Mouse (Mus musculus): Measurements from ENCODE around the gene Gm10837. TPM values are rescaled to one million over a fixed set of nuclear protein-coding genes. Genes with fewer than 3 reads are reported as not detected.

Gene Gm10837
- polyA plus RNA-seq, 1 experiment from 2014 or later: not detected

- DNase-seq (ENCODE audit: low spot score) (peak; percentile 67), ATAC-seq (replicated peaks; ENCODE audit: low FRiP score, low TSS enrichment, low read depth) (no peak)
- WGBS: 5% methylated on average over 23 of the region's 23 CpGs
Observed at GRCm38 (mm10) chr14:122467926-122468841, 22.2 kb upstream of the Gm10837 start.

GRCm38 (mm10) chr14:122468971-122469755 lies 21.2 kb upstream of the Gm10837 start:
- Histone ChIP-seq H3K4me2 (ENCODE audit: low read length) (no peak overlapping the region), H3K36me3 (ENCODE audit: control insufficient read depth, insufficient read depth, low read length) (no peaks in the 10 kb centered on the region), H3K27me3 (replicated peaks; ENCODE audit: control insufficient read depth, insufficient read depth, low read length) (peaks cover 100% of the 10 kb centered on the region), H3K9ac (ENCODE audit: low read length) (no peak overlapping the region), H3K27ac (ENCODE audit: low read depth) (no peak overlapping the region), H3K9me3 (ENCODE audit: control insufficient read depth, low read length) (no peaks in the 10 kb centered on the region), H3K4me3 (ENCODE audit: low read depth, low read length) (no peak overlapping the region), H3K4me1 (replicated peaks; ENCODE audit: control insufficient read depth, insufficient read depth, low read length) (0 out of 2 replicates have a peak, but pooled peaks cover 5% of the 10 kb centered on the region)
- ATAC-seq (replicated peaks; ENCODE audit: low FRiP score, low TSS enrichment, low read depth): no peak
- peak; percentile 73 for DNase-seq (ENCODE audit: low spot score)
- 1% methylated on average over 28 of the region's 28 CpGs for WGBS

More at GRCm38 (mm10) chr14:122467926-122468841, 22.2 kb upstream of the Gm10837 start:
- Histone ChIP-seq H3K27me3 (replicated peaks; ENCODE audit: control insufficient read depth, insufficient read depth, low read length) (peaks cover 100% of the 10 kb centered on the region), H3K4me2 (ENCODE audit: low read length) (no peak overlapping the region), H3K9ac (ENCODE audit: low read length) (no peak overlapping the region), H3K4me3 (ENCODE audit: low read depth, low read length) (no peak overlapping the region), H3K4me1 (replicated peaks; ENCODE audit: control insufficient read depth, insufficient read depth, low read length) (peaks cover 11% of the 10 kb centered on the region; the same call in 1 of the 2 replicates), H3K9me3 (ENCODE audit: control insufficient read depth, low read length) (no peaks in the 10 kb centered on the region), H3K27ac (ENCODE audit: low read depth) (no peak overlapping the region), H3K36me3 (ENCODE audit: control insufficient read depth, insufficient read depth, low read length) (no peaks in the 10 kb centered on the region)

- H3K27ac ChIP-seq (ENCODE audit: low read depth): no peak overlapping the region
- no peaks in the 10 kb centered on the region for H3K36me3 ChIP-seq (ENCODE audit: control insufficient read depth, insufficient read depth, low read length)
- no peak overlapping the region for H3K4me3 ChIP-seq (ENCODE audit: low read depth, low read length)
- no peak for ATAC-seq (replicated peaks; ENCODE audit: low FRiP score, low TSS enrichment, low read depth)
- H3K4me1 ChIP-seq (replicated peaks; ENCODE audit: control insufficient read depth, insufficient read depth, low read length): peaks cover 14% of the 10 kb centered on the region
- H3K9ac ChIP-seq (ENCODE audit: low read length): no peak overlapping the region
- H3K4me2 ChIP-seq (ENCODE audit: low read length): no peak overlapping the region
- no peaks in the 10 kb centered on the region for H3K9me3 ChIP-seq (ENCODE audit: control insufficient read depth, low read length)
- peaks cover 100% of the 10 kb centered on the region for H3K27me3 ChIP-seq (replicated peaks; ENCODE audit: control insufficient read depth, insufficient read depth, low read length)
- WGBS: 8% methylated on average over 31 of the region's 31 CpGs
- DNase-seq (ENCODE audit: low spot score): peak; percentile 65
Observed at GRCm38 (mm10) chr14:122471449-122472085, 18.8 kb upstream of the Gm10837 start.

- WGBS: 2% methylated on average over 13 of the region's 13 CpGs
- Histone ChIP-seq H3K27me3 (replicated peaks; ENCODE audit: control insufficient read depth, insufficient read depth, low read length) (peaks cover 100% of the 10 kb centered on the region), H3K4me2 (ENCODE audit: low read length) (no peak overlapping the region), H3K36me3 (ENCODE audit: control insufficient read depth, insufficient read depth, low read length) (no peaks in the 10 kb centered on the region), H3K4me1 (replicated peaks; ENCODE audit: control insufficient read depth, insufficient read depth, low read length) (peaks cover 14% of the 10 kb centered on the region), H3K4me3 (ENCODE audit: low read depth, low read length) (no peak overlapping the region), H3K27ac (ENCODE audit: low read depth) (no peak overlapping the region), H3K9ac (ENCODE audit: low read length) (no peak overlapping the region), H3K9me3 (ENCODE audit: control insufficient read depth, low read length) (no peaks in the 10 kb centered on the region)
- peak; percentile 65 for DNase-seq (ENCODE audit: low spot score)
- no peak for ATAC-seq (replicated peaks; ENCODE audit: low FRiP score, low TSS enrichment, low read depth)
Observed at GRCm38 (mm10) chr14:122472161-122472560, 18.2 kb upstream of the Gm10837 start.

GRCm38 (mm10) chr14:122472647-122473046 lies 17.7 kb upstream of the Gm10837 start:
- H3K36me3 ChIP-seq (ENCODE audit: control insufficient read depth, insufficient read depth, low read length): no peaks in the 10 kb centered on the region
- ATAC-seq (replicated peaks; ENCODE audit: low FRiP score, low TSS enrichment, low read depth): no peak
- H3K4me2 ChIP-seq (ENCODE audit: low read length): no peak overlapping the region
- H3K9ac ChIP-seq (ENCODE audit: low read length): no peak overlapping the region
- DNase-seq (ENCODE audit: low spot score): peak; percentile 56
- no peak overlapping the region for H3K4me3 ChIP-seq (ENCODE audit: low read depth, low read length)
- H3K4me1 ChIP-seq (replicated peaks; ENCODE audit: control insufficient read depth, insufficient read depth, low read length): peaks cover 14% of the 10 kb centered on the region
- H3K9me3 ChIP-seq (ENCODE audit: control insufficient read depth, low read length): no peaks in the 10 kb centered on the region
- peaks cover 100% of the 10 kb centered on the region for H3K27me3 ChIP-seq (replicated peaks; ENCODE audit: control insufficient read depth, insufficient read depth, low read length)
- H3K27ac ChIP-seq (ENCODE audit: low read depth): no peak overlapping the region
- WGBS: 3% methylated on average over 5 of the region's 5 CpGs

GRCm38 (mm10) chr14:122473211-122473751 lies 17.1 kb upstream of the Gm10837 start:
- no peaks in the 10 kb centered on the region for H3K36me3 ChIP-seq (ENCODE audit: control insufficient read depth, insufficient read depth, low read length)
- peak; percentile 58 for DNase-seq (ENCODE audit: low spot score)
- H3K27me3 ChIP-seq (replicated peaks; ENCODE audit: control insufficient read depth, insufficient read depth, low read length): peaks cover 100% of the 10 kb centered on the region
- WGBS: under 1% methylated on average over 17 of the region's 17 CpGs
- no peak overlapping the region for H3K4me3 ChIP-seq (ENCODE audit: low read depth, low read length)
- H3K4me1 ChIP-seq (replicated peaks; ENCODE audit: control insufficient read depth, insufficient read depth, low read length): peaks cover 14% of the 10 kb centered on the region
- H3K27ac ChIP-seq (ENCODE audit: low read depth): no peak overlapping the region
- H3K4me2 ChIP-seq (ENCODE audit: low read length): no peak overlapping the region
- H3K9ac ChIP-seq (ENCODE audit: low read length): no peak overlapping the region
- H3K9me3 ChIP-seq (ENCODE audit: control insufficient read depth, low read length): no peaks in the 10 kb centered on the region
- no peak for ATAC-seq (replicated peaks; ENCODE audit: low FRiP score, low TSS enrichment, low read depth)

- peak; percentile 67 for DNase-seq (ENCODE audit: low spot score)
- no peak overlapping the region for H3K9ac ChIP-seq (ENCODE audit: low read length)
- peaks cover 100% of the 10 kb centered on the region for H3K27me3 ChIP-seq (replicated peaks; ENCODE audit: control insufficient read depth, insufficient read depth, low read length)
- WGBS: 1% methylated on average over 57 of the region's 57 CpGs
- no peak overlapping the region for H3K27ac ChIP-seq (ENCODE audit: low read depth)
- H3K4me1 ChIP-seq (replicated peaks; ENCODE audit: control insufficient read depth, insufficient read depth, low read length): peaks cover 14% of the 10 kb centered on the region
- peak overlapping the region; percentile 49 for H3K4me2 ChIP-seq (ENCODE audit: low read length)
- H3K9me3 ChIP-seq (ENCODE audit: control insufficient read depth, low read length): no peaks in the 10 kb centered on the region
- no peaks in the 10 kb centered on the region for H3K36me3 ChIP-seq (ENCODE audit: control insufficient read depth, insufficient read depth, low read length)
- H3K4me3 ChIP-seq (ENCODE audit: low read depth, low read length): peak overlapping the region; percentile 32
- 0 out of 2 replicates have a peak, but pooled peaks have one; percentile 38 for ATAC-seq (replicated peaks; ENCODE audit: low FRiP score, low TSS enrichment, low read depth)
Observed at GRCm38 (mm10) chr14:122474041-122474890, 16.1 kb upstream of the Gm10837 start.
